Mouse (Mus musculus) adrenal gland (tissue): ENCODE measurements around the gene Rac1.

Experiments used
- intact Hi-C: fragments of 180-260 bp; cut with DNase I; formaldehyde crosslinking; loops from one replicate; pipeline ENCODE4 v1.15.1; 2025

The Rac1 gene

GRCm38 (mm10) chr5:143464757-143465118 lies 63.1 kb downstream of the Rac1 start:
- intact Hi-C loops: loop anchor here (5.0 kb wide), 1 partner anchor 63 kb away; the partner anchor contains the start of gene Rac1

- intact Hi-C loops: loop anchor here (5.0 kb wide), 1 partner anchor 63 kb away; the partner anchor contains the start of gene Rac1
Observed at GRCm38 (mm10) chr5:143464100-143464756, 63.6 kb downstream of the Rac1 start, which contains the start of gene Daglb. Gene Daglb, plus strand, starts transcription at chr5:143464584.

- intact Hi-C loops: loop anchor here (5.0 kb wide), 1 partner anchor 64 kb away; the partner anchor contains the start of gene Rac1
Observed at GRCm38 (mm10) chr5:143463671-143464070, 64.2 kb downstream of the Rac1 start.
